Mouse (Mus musculus) intestine, embryonic 15.5 days (tissue): Measurements from ENCODE around the gene Arv1. TPM values are rescaled to one million over a fixed set of nuclear protein-coding genes. Genes with fewer than 3 reads are reported as not detected.

Experiments
- ATAC-seq: fragments of 200-750 bp; cut with Nextera tagmentation; 2 replicates; pipeline ENCODE4 v1.8.0; 2017; ENCODE audit warnings: moderate TSS enrichment, moderate library complexity
- H3K27ac ChIP-seq: fragments of 300-500 bp; sonication (generic); 2 replicates; pipeline ENCODE4 v1.5.1; 2015; ENCODE audit warnings: mild to moderate bottlenecking, inconsistent platforms
- H3K27me3 ChIP-seq: fragments of 300-500 bp; sonication (generic); replicated peaks from 2 replicates; pipeline ENCODE4 v1.6.1; 2015; ENCODE audit warnings: inconsistent platforms
- H3K36me3 ChIP-seq: fragments of 300-500 bp; sonication (generic); 2 replicates; pipeline ENCODE4 v1.6.1; 2015; ENCODE audit warnings: inconsistent platforms
- H3K4me1 ChIP-seq: fragments of 300-500 bp; sonication (generic); replicated peaks from 2 replicates; pipeline ENCODE4 v1.6.1; 2015; ENCODE audit warnings: inconsistent platforms
- H3K4me2 ChIP-seq: fragments of 300-500 bp; sonication (generic); replicated peaks from 2 replicates; pipeline ENCODE4 v1.6.1; 2015; ENCODE audit warnings: mild to moderate bottlenecking, inconsistent platforms
- H3K4me3 ChIP-seq: fragments of 300-500 bp; sonication (generic); replicated peaks from 2 replicates; pipeline ENCODE4 v1.5.1; 2015; ENCODE audit warnings: inconsistent platforms
- H3K9ac ChIP-seq: fragments of 300-500 bp; sonication (generic); 2 replicates; pipeline ENCODE4 v1.6.1; 2015; ENCODE audit warnings: inconsistent platforms
- H3K9me3 ChIP-seq: fragments of 300-500 bp; sonication (generic); 2 replicates; pipeline ENCODE4 v1.6.1; 2016; ENCODE audit warnings: inconsistent platforms
- WGBS: fragments of 180-500 bp; shearing (Covaris S2); methylation state at CpG from one replicate; pipeline ENCODE4 v1.1.7; 2015; 5-methylcytosine and 5-hydroxymethylcytosine counted together
- polyA plus RNA-seq: library from polyadenylated mRNA; unstranded; fragments of >200 nt; fragmentation: Nextera tagmentation; extraction: Ambion mirVana; gene quantifications from 2 replicates; pipeline ENCODE4 v1.2.1, GENCODE M21; 2015

Arv1 gene
- polyA plus RNA-seq, result 19.7 and 20.9 TPM in 2 replicates

GRCm38 (mm10) chr8:124721862-124722515, at the start of gene Arv1, which contains the start of gene Ttc13:
Arv1 (plus strand) TSS chr8:124722139.
Ttc13 (minus strand) TSS chr8:124721983.
- Histone ChIP-seq H3K4me1 (peaks cover 21% of the 10 kb centered on the region), H3K36me3 (no peaks in the 10 kb centered on the region), H3K27ac (peak within 1 kb of the TSS; percentile 48; the same call in 1 of the 2 replicates), H3K4me2 (peak within 1 kb of the TSS; percentile 83), H3K4me3 (peak within 1 kb of the TSS; percentile 97), H3K9me3 (no peaks in the 10 kb centered on the region), H3K27me3 (no peaks in the 10 kb centered on the region), H3K9ac (peak within 1 kb of the TSS; percentile 85)
- ATAC-seq, result peak; percentile 100
- WGBS, result under 1% methylated on average over 59 of the region's 59 CpGs

GRCm38 (mm10) chr8:124672345-124672744, 49.6 kb upstream of the Arv1 start:
- 94% methylated on average over 2 of the region's 2 CpGs for WGBS

GRCm38 (mm10) chr8:124676661-124677060, 45.3 kb upstream of the Arv1 start:
- Histone ChIP-seq H3K4me2 (no peak overlapping the region), H3K36me3 (peaks cover 14% of the 10 kb centered on the region; the same call in 1 of the 2 replicates), H3K4me1 (0 out of 2 replicates have a peak, but pooled peaks cover 3% of the 10 kb centered on the region), H3K9ac (no peak overlapping the region), H3K27me3 (no peaks in the 10 kb centered on the region), H3K4me3 (no peak overlapping the region), H3K9me3 (no peaks in the 10 kb centered on the region), H3K27ac (no peak overlapping the region)
- no peak for ATAC-seq
- 95% methylated on average over 4 of the region's 4 CpGs for whole genome bisulfite sequencing

More at GRCm38 (mm10) chr8:124672345-124672744, 49.6 kb upstream of the Arv1 start:
- no peak overlapping the region for H3K27ac ChIP-seq
- H3K4me1 ChIP-seq, result 0 out of 2 replicates have a peak, but pooled peaks cover 2% of the 10 kb centered on the region
- no peak overlapping the region for H3K9ac ChIP-seq
- H3K4me2 ChIP-seq, result no peak overlapping the region
- no peaks in the 10 kb centered on the region for H3K36me3 ChIP-seq
- H3K27me3 ChIP-seq, result no peaks in the 10 kb centered on the region
- H3K9me3 ChIP-seq, result no peaks in the 10 kb centered on the region
- ATAC-seq, result no peak
- H3K4me3 ChIP-seq, result no peak overlapping the region

GRCm38 (mm10) chr8:124677078-124677477, 44.9 kb upstream of the Arv1 start:
- Histone ChIP-seq H3K4me2 (no peak overlapping the region), H3K27me3 (no peaks in the 10 kb centered on the region), H3K4me3 (no peak overlapping the region), H3K9me3 (no peaks in the 10 kb centered on the region), H3K36me3 (peaks cover 18% of the 10 kb centered on the region), H3K27ac (no peak overlapping the region), H3K4me1 (0 out of 2 replicates have a peak, but pooled peaks cover 3% of the 10 kb centered on the region), H3K9ac (no peak overlapping the region)
- 89% methylated on average over 7 of the region's 7 CpGs for whole genome bisulfite sequencing
- peak; percentile 8; the same call in 1 of the 2 replicates for ATAC-seq

- ATAC-seq, result peak; percentile 82
- Histone ChIP-seq H3K27ac (no peak overlapping the region), H3K4me2 (no peak overlapping the region), H3K4me1 (0 out of 2 replicates have a peak, but pooled peaks cover 3% of the 10 kb centered on the region), H3K9me3 (no peaks in the 10 kb centered on the region), H3K27me3 (no peaks in the 10 kb centered on the region), H3K36me3 (peaks cover 20% of the 10 kb centered on the region), H3K9ac (no peak overlapping the region), H3K4me3 (no peak overlapping the region)
- 45% methylated on average over 12 of the region's 12 CpGs for WGBS
Observed at GRCm38 (mm10) chr8:124677486-124677885, 44.5 kb upstream of the Arv1 start.

GRCm38 (mm10) chr8:124678246-124678645, 43.7 kb upstream of the Arv1 start:
- WGBS, result 91% methylated on average over 13 of the region's 13 CpGs
- 0 out of 2 replicates have a peak, but pooled peaks cover 3% of the 10 kb centered on the region for H3K4me1 ChIP-seq
- no peak overlapping the region for H3K4me3 ChIP-seq
- H3K9me3 ChIP-seq, result no peaks in the 10 kb centered on the region
- H3K36me3 ChIP-seq, result peaks cover 20% of the 10 kb centered on the region
- no peak overlapping the region for H3K9ac ChIP-seq
- no peaks in the 10 kb centered on the region for H3K27me3 ChIP-seq
- no peak for ATAC-seq
- H3K27ac ChIP-seq, result no peak overlapping the region
- no peak overlapping the region for H3K4me2 ChIP-seq

- Histone ChIP-seq H3K27me3 (no peaks in the 10 kb centered on the region), H3K9ac (no peak overlapping the region), H3K4me3 (no peak overlapping the region), H3K36me3 (peaks cover 20% of the 10 kb centered on the region), H3K4me1 (0 out of 2 replicates have a peak, but pooled peaks cover 3% of the 10 kb centered on the region), H3K4me2 (no peak overlapping the region), H3K9me3 (no peaks in the 10 kb centered on the region), H3K27ac (no peak overlapping the region)
- 80% methylated on average over 10 of the region's 10 CpGs for WGBS
- ATAC-seq, result no peak
Observed at GRCm38 (mm10) chr8:124681077-124681791, 40.7 kb upstream of the Arv1 start.

GRCm38 (mm10) chr8:124681792-124682157, 40.2 kb upstream of the Arv1 start:
- Histone ChIP-seq H3K36me3 (peaks cover 20% of the 10 kb centered on the region), H3K9me3 (no peaks in the 10 kb centered on the region), H3K4me1 (0 out of 2 replicates have a peak, but pooled peaks cover 3% of the 10 kb centered on the region), H3K27ac (no peak overlapping the region), H3K4me2 (no peak overlapping the region), H3K4me3 (no peak overlapping the region), H3K9ac (no peak overlapping the region), H3K27me3 (no peaks in the 10 kb centered on the region)
- ATAC-seq, result no peak
- WGBS, result 86% methylated on average over 10 of the region's 10 CpGs

- Histone ChIP-seq H3K27me3 (no peaks in the 10 kb centered on the region), H3K4me2 (no peak overlapping the region), H3K27ac (no peak overlapping the region), H3K4me1 (0 out of 2 replicates have a peak, but pooled peaks cover 2% of the 10 kb centered on the region), H3K36me3 (peaks cover 20% of the 10 kb centered on the region), H3K9me3 (no peaks in the 10 kb centered on the region), H3K4me3 (no peak overlapping the region), H3K9ac (no peak overlapping the region)
- 88% methylated on average over 10 of the region's 10 CpGs for WGBS
- no peak for ATAC-seq
Observed at GRCm38 (mm10) chr8:124682218-124682617, 39.7 kb upstream of the Arv1 start.

GRCm38 (mm10) chr8:124688899-124689298, 33.0 kb upstream of the Arv1 start:
- Histone ChIP-seq H3K27me3 (no peaks in the 10 kb centered on the region), H3K36me3 (peaks cover 10% of the 10 kb centered on the region; the same call in 1 of the 2 replicates), H3K9me3 (no peaks in the 10 kb centered on the region), H3K4me2 (no peak overlapping the region), H3K27ac (no peak overlapping the region), H3K9ac (no peak overlapping the region), H3K4me3 (no peak overlapping the region), H3K4me1 (no peaks in the 10 kb centered on the region)
- WGBS, result 92% methylated on average over 13 of the region's 13 CpGs
- no peak for ATAC-seq

- ATAC-seq, result no peak
- Histone ChIP-seq H3K9me3 (no peaks in the 10 kb centered on the region), H3K4me3 (no peak overlapping the region), H3K27ac (no peak overlapping the region), H3K4me1 (0 out of 2 replicates have a peak, but pooled peaks cover 4% of the 10 kb centered on the region), H3K36me3 (peaks cover 12% of the 10 kb centered on the region; the same call in 1 of the 2 replicates), H3K9ac (no peak overlapping the region), H3K4me2 (no peak overlapping the region), H3K27me3 (no peaks in the 10 kb centered on the region)
- 95% methylated on average over 4 of the region's 4 CpGs for WGBS
Observed at GRCm38 (mm10) chr8:124691706-124692105, 30.2 kb upstream of the Arv1 start.

- H3K27me3 ChIP-seq, result no peaks in the 10 kb centered on the region
- H3K4me3 ChIP-seq, result no peak overlapping the region
- peak; percentile 88 for ATAC-seq
- no peak overlapping the region for H3K9ac ChIP-seq
- 0 out of 2 replicates have a peak, but pooled peaks cover 4% of the 10 kb centered on the region for H3K4me1 ChIP-seq
- H3K4me2 ChIP-seq, result no peak overlapping the region
- H3K27ac ChIP-seq, result no peak overlapping the region
- H3K36me3 ChIP-seq, result peaks cover 10% of the 10 kb centered on the region; the same call in 1 of the 2 replicates
- WGBS, result 77% methylated on average over 22 of the region's 22 CpGs
- H3K9me3 ChIP-seq, result no peaks in the 10 kb centered on the region
Observed at GRCm38 (mm10) chr8:124695424-124696100, 26.4 kb upstream of the Arv1 start.
